Mouse (Mus musculus): Measurements from ENCODE around the gene Sumo2. TPM values are rescaled to one million over a fixed set of nuclear protein-coding genes. Genes with fewer than 3 reads are reported as not detected.
A peak's percentile ranks its signal among the peaks of the same experiment; 100 is the strongest.

The Sumo2 gene
- 100 to 1,000 TPM; 318 to 328 TPM for total RNA-seq (2021)
- long read RNA-seq, experiment 1, transcript Sumo2-207 (4 exons, 1,051 nt) = major isoform, 114 of 136 reads
- long read RNA-seq, experiment 1, transcript Sumo2-205 (4 exons, 911 nt) = minor isoform, 15 of 136 reads
- long read RNA-seq, experiment 1, partial matches to known transcripts = 1 of 136 reads
- long read RNA-seq, experiment 1, other reads (novel, unspliced or antisense) = 6 of 136 reads
- long read RNA-seq, experiment 2, transcript Sumo2-205 (4 exons, 911 nt) = minor isoform, 18 of 216 reads
- long read RNA-seq, experiment 2, transcript Sumo2-207 (4 exons, 1,051 nt) = major isoform, 189 of 216 reads
- long read RNA-seq, experiment 2, partial matches to known transcripts = 5 of 216 reads
- long read RNA-seq, experiment 2, other reads (novel, unspliced or antisense) = 4 of 216 reads

DNA sequence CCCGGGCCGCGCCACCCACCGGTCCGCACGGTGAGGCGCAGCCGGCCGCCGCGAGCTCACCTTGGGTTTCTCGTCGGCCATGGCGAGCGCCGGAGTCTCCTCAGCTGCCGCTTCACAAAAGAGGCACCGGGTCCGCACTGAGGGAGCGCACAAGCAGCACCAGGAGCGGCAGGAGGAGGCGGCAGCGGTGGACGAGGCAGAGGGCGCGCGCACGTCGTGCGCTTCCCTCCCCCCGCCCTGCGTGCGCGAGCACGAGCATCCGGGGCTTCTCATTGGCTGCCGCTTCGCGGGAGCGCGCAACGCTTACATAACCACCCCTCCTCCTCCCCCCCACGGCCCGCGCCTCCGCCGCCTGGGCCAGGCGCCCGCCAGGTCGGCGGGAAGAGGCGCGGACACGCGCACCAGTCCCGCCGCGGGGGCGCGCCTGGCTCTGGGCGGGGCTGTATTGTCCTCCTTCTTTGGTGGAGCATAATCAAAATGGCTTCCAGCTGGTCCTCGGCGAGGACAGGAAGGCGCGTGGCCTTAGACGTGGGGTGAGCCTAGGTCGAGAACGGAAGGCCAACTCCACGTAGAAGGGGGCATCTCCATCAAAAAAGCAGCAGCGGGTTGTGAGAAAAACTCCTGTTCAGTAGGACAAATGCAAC is at the start of gene Sumo2:
Sumo2 (minus strand) TSS at position 239 of the 644 bp plus-strand sequence.
- TF ChIP-seq CTCF (conservative IDR thresholded peaks at IDR 0.05) = peak; percentile 33
- peak within 1 kb of the TSS; percentile 80 for H3K4me3 ChIP-seq
- peak within 1 kb of the TSS; percentile 95 for H3K27ac ChIP-seq
- peak; percentile 95 to 99 for DNase-seq (ENCODE audit: low spot score in 2 of 2)

DNA sequence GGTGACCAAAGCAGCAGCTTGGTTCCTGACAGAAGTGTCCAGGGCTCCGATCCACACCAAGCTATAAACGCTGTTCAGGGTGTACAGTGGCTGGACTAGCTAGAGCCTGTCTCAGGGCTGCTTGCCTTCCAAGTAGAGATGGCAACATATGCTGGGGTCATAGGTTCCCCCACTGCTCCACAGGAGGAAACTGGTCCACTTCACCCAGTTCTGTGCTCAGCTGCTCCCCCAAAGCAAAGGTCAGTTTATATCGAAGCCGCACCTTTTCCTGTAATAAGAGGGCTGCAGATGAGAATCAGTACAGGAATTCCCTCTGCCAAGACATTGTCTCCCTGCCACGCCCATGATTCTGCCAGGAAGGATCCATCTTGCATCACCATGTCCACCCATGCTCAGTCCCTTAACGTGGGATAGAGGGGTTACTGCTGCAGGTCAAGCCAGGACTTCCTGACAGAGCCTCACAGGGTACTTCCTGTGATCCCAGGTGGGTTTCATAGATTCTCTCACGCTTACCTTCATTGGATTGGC is 49.6 kb upstream of the Sumo2 start:
- no peak overlapping the region for H3K4me3 ChIP-seq
- no peak for TF ChIP-seq CTCF (conservative IDR thresholded peaks at IDR 0.05)
- no peak for DNase-seq (ENCODE audit: low spot score in 2 of 2)
- no peak overlapping the region for H3K27ac ChIP-seq

DNA sequence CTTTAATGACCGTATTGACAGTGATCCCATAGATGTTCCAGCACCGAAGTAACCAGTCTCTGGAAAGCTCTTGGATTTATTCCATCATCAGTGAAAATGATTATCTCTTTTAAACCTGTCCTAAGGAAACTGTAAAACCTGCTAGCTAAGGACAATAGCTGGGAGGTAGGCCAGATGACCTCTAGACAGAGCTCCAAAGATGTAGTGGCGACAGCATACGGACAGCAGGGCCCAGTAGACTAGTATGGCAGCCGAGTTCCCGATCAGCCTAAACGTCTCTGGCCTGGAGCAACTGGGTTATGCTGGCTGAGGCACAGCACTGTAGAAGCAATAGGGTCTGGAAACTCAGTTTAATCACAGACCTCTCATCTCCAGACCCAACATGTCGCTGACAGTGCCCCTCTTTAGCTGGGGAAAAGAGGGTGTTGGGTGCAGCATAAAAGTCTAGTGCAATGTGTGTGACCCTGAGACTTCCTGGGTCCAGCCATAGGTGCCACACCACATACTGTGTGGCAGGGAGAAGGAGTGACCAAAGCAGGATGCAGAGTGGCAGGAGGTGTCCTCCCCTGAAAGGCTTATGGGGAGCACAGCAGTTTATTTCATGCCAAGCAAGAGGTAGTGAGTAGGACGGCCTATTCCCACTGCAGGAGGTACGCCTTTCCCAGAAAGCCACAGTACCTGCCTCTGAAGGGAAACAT is 48.4 kb upstream of the Sumo2 start:
- Histone ChIP-seq H3K27ac (peak overlapping the region; percentile 19; the same call in 1 of the 2 replicates), H3K4me3 (no peak overlapping the region)
- no peak for DNase-seq (ENCODE audit: low spot score in 2 of 2)
- TF ChIP-seq CTCF (conservative IDR thresholded peaks at IDR 0.05) = no peak

DNA sequence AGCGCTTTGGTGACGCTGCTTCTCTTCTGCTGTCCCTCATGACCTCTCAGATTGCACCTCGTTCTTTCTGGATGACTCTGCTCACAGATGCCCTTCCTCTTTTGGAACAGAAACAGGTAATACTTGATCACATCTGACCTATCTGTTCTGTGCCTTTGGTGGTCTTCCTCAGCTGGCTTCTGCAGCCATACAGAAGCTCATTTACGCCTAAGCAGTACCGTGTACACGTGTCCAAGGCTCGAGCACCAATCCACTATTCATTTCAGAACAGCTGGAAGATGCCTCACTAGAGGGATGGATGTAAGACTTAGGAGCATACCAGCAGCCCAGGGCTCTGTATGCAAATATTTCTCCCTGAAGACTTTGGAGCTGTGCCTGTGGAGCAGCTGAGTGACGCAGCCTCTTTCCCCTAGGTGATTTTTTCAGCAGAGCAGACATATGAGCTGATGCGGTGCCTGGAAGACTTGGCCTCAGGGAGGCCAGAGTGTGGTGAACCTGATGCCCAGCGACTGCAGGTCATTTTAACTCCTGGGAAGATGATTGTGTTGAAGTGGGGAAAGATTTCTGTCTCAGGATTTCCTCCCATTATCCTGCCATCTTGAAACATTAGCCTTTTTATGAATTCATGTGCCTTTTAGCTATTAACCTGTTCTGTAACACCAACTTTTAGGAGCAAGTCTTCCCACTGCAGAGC is 47.0 kb upstream of the Sumo2 start:
- peak overlapping the region; percentile 19; the same call in 1 of the 2 replicates for H3K27ac ChIP-seq
- no peak for DNase-seq (ENCODE audit: low spot score in 2 of 2)
- no peak overlapping the region for H3K4me3 ChIP-seq
- TF ChIP-seq CTCF (conservative IDR thresholded peaks at IDR 0.05) = no peak

DNA sequence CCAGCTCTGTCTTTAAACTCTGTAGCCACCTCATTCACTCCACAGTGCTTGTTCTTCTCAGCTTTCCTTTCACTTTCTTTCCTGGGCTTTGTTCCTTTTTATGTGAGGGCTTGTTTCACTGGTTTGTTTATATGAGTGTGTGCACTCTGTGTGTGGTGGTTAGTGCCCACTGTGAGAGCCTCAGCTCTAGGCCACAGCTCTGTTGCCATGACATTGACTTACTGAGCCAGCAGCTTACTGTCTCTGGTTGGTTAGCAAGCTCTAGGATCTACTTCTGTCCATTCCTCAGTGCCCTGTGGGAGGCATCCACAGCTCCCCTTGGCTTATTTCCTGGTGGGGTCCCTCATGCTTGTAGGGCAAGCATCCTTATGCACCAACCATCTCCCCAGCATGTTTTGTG is 43.0 kb upstream of the Sumo2 start:
- no peak for TF ChIP-seq CTCF (conservative IDR thresholded peaks at IDR 0.05)
- no peak for DNase-seq (ENCODE audit: low spot score in 2 of 2)
- H3K27ac ChIP-seq = no peak overlapping the region
- no peak overlapping the region for H3K4me3 ChIP-seq

DNA sequence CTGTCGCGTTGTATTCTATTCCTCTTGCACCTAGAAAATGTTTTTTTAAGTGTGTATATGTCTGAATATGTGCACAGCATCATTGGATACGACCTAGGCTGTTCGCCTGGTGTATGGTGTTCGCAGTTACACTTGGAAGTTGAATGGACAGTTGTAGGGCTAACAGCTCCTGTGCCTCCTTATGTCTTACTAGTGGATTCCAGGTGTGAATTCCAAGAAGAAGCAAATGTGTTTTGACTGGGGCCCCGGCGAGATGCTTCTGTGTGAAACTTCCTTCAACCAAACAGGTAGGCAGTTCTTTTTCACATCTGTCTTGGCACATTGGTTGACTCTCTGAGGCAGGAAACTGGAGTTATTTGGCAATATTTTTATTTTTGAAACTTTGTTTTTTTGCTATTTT is 28.9 kb upstream of the Sumo2 start:
- Histone ChIP-seq H3K4me3 (peak overlapping the region; percentile 76), H3K27ac (no peak overlapping the region)
- no peak for TF ChIP-seq CTCF (conservative IDR thresholded peaks at IDR 0.05)
- DNase-seq (ENCODE audit: low spot score in 2 of 2) = no peak

DNA sequence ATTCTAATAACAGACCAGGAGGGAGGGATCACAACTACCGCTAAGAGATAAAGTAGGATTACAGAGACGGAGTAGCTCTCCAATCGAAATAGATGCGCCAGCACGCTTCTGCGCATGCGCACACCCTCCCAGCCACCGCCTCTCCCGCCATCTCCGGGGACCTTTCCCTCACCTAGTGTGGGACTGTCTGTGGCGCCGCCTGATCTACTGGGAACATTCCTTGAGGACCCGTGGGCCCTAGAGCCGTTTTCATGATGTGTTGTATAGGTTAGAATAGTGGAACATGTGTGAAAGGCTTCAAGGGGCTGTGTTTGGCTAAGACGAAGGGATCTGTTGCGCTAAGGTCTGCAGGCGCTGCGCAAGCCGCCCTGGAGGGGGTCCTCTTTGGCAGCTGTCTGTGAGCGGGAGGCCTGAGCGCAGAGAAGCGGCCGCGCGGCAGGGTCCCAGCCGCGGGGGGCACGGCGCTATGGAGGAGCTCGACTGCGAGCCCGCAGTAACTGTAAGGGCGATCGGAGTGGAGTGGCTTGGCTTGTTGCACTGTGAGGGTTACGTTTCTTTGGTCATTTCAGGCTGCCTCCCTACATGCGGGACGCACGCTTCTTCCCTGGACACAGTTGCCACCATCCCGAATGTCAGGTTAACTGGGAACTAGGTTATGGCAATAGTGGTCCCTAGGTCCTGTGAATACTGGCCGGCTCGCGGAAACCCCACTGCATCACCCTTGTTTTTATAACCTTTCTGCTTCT is 28.2 kb upstream of the Sumo2 start, which contains the start of gene Nup85:
Nup85 (plus strand) TSS at position 371 of the 746 bp plus-strand sequence.
- no peak for TF ChIP-seq CTCF (conservative IDR thresholded peaks at IDR 0.05)
- peak; percentile 96 to 97 for DNase-seq (ENCODE audit: low spot score in 2 of 2)

DNA sequence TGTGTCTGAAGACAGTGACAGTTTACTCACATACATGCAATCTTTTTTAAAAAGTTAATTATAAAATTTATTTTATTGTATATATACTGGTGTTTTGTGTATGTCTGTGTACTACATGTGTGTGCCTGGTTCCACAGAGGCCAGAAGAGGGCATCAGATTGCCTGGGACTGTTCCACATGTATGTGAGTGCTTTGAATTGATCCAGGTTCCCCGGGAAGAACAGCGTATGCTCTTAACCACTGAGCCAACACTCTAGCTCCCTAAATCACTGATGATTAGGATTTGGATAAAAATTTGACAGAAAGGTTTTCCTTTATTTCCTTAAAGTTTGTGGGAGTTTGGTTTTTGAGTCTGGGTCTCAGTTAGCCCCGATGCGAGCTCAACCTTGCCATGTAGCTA is 27.3 kb upstream of the Sumo2 start:
- Histone ChIP-seq H3K4me3 (peak overlapping the region; percentile 76), H3K27ac (peak overlapping the region; percentile 99)
- TF ChIP-seq CTCF (conservative IDR thresholded peaks at IDR 0.05) = peak; percentile 41
- DNase-seq (ENCODE audit: low spot score in 2 of 2) = no peak

More for the DNA sequence above, 28.2 kb upstream of the Sumo2 start, which contains the start of gene Nup85:
- Histone ChIP-seq H3K4me3 (peak within 1 kb of the TSS; percentile 76), H3K27ac (peak within 1 kb of the TSS; percentile 99)

DNA sequence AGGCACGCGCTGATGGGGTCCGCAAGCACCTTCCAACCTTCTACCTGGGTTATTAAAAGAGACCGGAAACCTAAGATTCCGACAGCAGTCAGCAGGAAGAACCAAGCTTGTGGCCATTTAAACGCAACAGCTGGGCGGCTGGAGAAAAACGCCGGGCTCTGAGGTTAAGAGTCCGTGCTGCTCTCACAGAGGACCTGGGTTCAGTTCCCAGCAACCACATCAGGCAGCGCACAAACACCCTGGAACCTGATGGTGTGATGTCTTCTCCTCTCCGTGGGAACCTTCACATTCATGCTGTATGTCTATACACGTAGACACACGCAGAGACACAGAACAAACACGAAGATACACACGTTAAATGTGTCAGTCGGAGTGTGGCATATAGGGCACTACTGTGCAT is 19.6 kb upstream of the Sumo2 start:
- no peak overlapping the region for H3K27ac ChIP-seq
- DNase-seq (ENCODE audit: low spot score in 2 of 2) = no peak
- TF ChIP-seq CTCF (conservative IDR thresholded peaks at IDR 0.05) = no peak
- H3K4me3 ChIP-seq = no peak overlapping the region

DNA sequence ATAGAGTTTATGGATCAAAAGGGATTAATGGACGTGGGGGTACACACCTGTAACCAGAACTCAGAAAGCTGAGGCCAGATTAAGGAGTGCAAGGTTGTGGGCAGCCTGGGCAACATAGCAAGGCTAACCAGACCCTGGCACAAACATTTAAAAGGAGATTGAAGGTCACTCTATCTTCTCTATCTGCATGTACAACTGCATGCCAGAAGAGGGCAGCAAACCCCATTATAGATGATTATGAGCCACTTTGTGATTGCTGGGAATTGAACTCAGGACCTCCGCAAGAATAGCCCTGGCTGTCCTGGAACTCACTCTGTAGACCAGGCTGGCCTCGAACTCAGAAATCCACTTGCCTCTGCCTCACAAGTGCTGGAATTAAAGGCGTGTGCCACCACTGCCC is 16.7 kb upstream of the Sumo2 start:
- peak; percentile 74 for TF ChIP-seq CTCF (conservative IDR thresholded peaks at IDR 0.05)
- Histone ChIP-seq H3K4me3 (no peak overlapping the region), H3K27ac (no peak overlapping the region)
- DNase-seq (ENCODE audit: low spot score in 2 of 2) = no peak

DNA sequence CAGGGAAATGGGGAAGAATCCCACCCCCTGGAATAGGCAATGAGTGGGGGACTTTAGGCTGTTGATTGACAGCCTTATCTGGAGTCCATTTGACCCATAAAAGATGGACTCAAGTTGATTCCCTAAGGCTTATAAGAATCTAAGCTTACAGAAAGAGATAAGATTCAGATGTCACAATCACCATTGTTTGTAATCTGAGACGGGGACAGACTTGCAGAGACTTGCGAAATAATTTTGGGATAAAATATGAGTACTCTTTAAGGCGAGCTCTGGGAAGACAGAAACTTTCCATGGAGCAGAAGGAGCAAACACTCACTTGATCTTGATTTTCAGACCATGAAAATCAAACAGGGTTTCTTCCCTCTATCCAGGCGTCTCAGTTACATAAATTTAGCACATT is 7.5 kb upstream of the Sumo2 start:
- Histone ChIP-seq H3K27ac (no peak overlapping the region), H3K4me3 (no peak overlapping the region)
- no peak for DNase-seq (ENCODE audit: low spot score in 2 of 2)
- TF ChIP-seq CTCF (conservative IDR thresholded peaks at IDR 0.05) = no peak

DNA sequence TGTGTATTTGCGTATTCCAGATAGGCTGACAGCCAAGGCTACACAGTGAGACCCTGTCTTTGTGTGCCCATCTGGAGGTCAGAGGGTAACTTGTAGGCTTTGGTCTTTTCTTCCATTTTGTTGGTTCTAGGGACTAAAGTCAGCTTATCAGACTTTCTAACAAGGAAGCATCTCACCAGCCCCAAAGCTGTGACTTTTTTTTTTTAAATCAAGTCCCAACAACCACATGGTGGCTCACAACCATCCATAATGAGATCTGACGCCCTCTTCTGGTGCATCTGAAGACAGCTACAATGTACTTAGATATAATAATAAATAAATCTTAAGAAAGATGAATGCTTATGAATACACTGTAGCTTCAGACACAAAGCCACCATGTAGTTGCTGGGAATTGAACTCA is 2.0 kb upstream of the Sumo2 start:
- Histone ChIP-seq H3K4me3 (no peak overlapping the region), H3K27ac (no peak overlapping the region)
- no peak for DNase-seq (ENCODE audit: low spot score in 2 of 2)
- peak; percentile 60 for TF ChIP-seq CTCF (conservative IDR thresholded peaks at IDR 0.05)

All from layer of hippocampus, adult 2 months (tissue).